ENCODE assay signal across 22 mouse cellular contexts in genomic region chr3:25443657-25444056, GRCm38 (mm10).
"Had no signal": no experiment of that assay in that cellular context is flagged by ENCODE, and none has a peak within 500 bp of the region (broad histone marks: within the 10 kb centered on the region; RNA-seq: fewer than 3 reads in every experiment).

No protein-coding gene starts in this region.

- H3K27ac ChIP-seq: kidney, embryonic 15.5 days; liver, embryonic 12.5 days; liver, embryonic 15.5 days; lung, embryonic 15.5 days; midbrain, embryonic 10.5 days; midbrain, embryonic 13.5 days; neural tube, embryonic 13.5 days; stomach, postnatal 0 days had no signal

- H3K27me3 ChIP-seq: kidney, embryonic 15.5 days; liver, embryonic 12.5 days; liver, embryonic 15.5 days; lung, embryonic 15.5 days; megakaryocyte, embryonic 14.5 days; midbrain, embryonic 13.5 days; neural tube, embryonic 13.5 days had no signal

- ATAC-seq: liver, embryonic 12.5 days; midbrain, embryonic 13.5 days; midbrain, embryonic 16.5 days had no signal

- DNase-seq: kidney, adult 8-10 months; kidney, postnatal 10 days; kidney, postnatal 36 days; left cerebral cortex, postnatal 4 days; liver; lung, adult 18-20 months; lung, postnatal 10 days; lung, postnatal 36 days; thymus, adult 2 months; thymus, postnatal 14 days; thymus, postnatal 4 days had no signal

- H3K4me2 ChIP-seq: kidney, embryonic 15.5 days; liver, embryonic 12.5 days; liver, embryonic 15.5 days; lung, embryonic 15.5 days; midbrain, embryonic 13.5 days; neural tube, embryonic 13.5 days had no signal

- H3K9me3 ChIP-seq: kidney, embryonic 15.5 days; liver, embryonic 12.5 days; liver, embryonic 15.5 days; lung, embryonic 15.5 days; megakaryocyte, embryonic 14.5 days; midbrain, embryonic 10.5 days; midbrain, embryonic 13.5 days; neural tube, embryonic 13.5 days had no signal

- H3K36me3 ChIP-seq: kidney, embryonic 15.5 days; liver, embryonic 12.5 days; liver, embryonic 15.5 days; lung, embryonic 15.5 days; midbrain, embryonic 10.5 days; midbrain, embryonic 13.5 days; neural tube, embryonic 13.5 days had no signal

- H3K4me1 ChIP-seq: kidney, embryonic 15.5 days; liver, embryonic 12.5 days; liver, embryonic 15.5 days; lung, embryonic 15.5 days; megakaryocyte, embryonic 14.5 days; neural tube, embryonic 13.5 days had no signal

- H3K4me3 ChIP-seq: kidney, embryonic 15.5 days; liver, embryonic 12.5 days; liver, embryonic 15.5 days; lung, embryonic 15.5 days; megakaryocyte, embryonic 14.5 days; midbrain, embryonic 10.5 days; midbrain, embryonic 13.5 days; myocyte; neural tube, embryonic 13.5 days had no signal

- H3K9ac ChIP-seq: kidney, embryonic 15.5 days; liver, embryonic 12.5 days; liver, embryonic 15.5 days; lung, embryonic 15.5 days; midbrain, embryonic 13.5 days; neural tube, embryonic 13.5 days had no signal
